Mouse (Mus musculus): ENCODE results near the gene Selenow. TPM values are rescaled to one million over a fixed set of nuclear protein-coding genes. Genes with fewer than 3 reads are reported as not detected.

Selenow gene
- polyA plus RNA-seq, 1 experiment: 175 TPM

GRCm38 (mm10) chr7:15938621-15939020 is 16.4 kb upstream of the Selenow start:
- no peak for TF ChIP-seq POLR2A (IDR thresholded peaks at IDR 0.05; ENCODE audit: borderline replicate concordance, control insufficient read depth, low read depth, low read length)
- TF ChIP-seq CTCF (IDR thresholded peaks at IDR 0.05; ENCODE audit: control insufficient read depth, insufficient read depth, low read length): no peak
- no peak overlapping the region for H3K27ac ChIP-seq (ENCODE audit: control insufficient read depth, insufficient read depth, low read depth, low read length, poor library complexity)
- WGBS: 92% methylated on average over 3 of the region's 3 CpGs
- no peaks in the 10 kb centered on the region for H3K4me1 ChIP-seq (ENCODE audit: control insufficient read depth, insufficient read depth, low read length)
- H3K4me3 ChIP-seq (replicated peaks; ENCODE audit: control insufficient read depth, low read depth, low read length): no peak overlapping the region

- 83% methylated on average over 5 of the region's 5 CpGs for WGBS
- TF ChIP-seq CTCF (IDR thresholded peaks at IDR 0.05; ENCODE audit: control insufficient read depth, insufficient read depth, low read length): no peak
- no peak for TF ChIP-seq POLR2A (IDR thresholded peaks at IDR 0.05; ENCODE audit: borderline replicate concordance, control insufficient read depth, low read depth, low read length)
- H3K4me3 ChIP-seq (replicated peaks; ENCODE audit: control insufficient read depth, low read depth, low read length): no peak overlapping the region
- H3K4me1 ChIP-seq (ENCODE audit: control insufficient read depth, insufficient read depth, low read length): no peaks in the 10 kb centered on the region
- H3K27ac ChIP-seq (ENCODE audit: control insufficient read depth, insufficient read depth, low read depth, low read length, poor library complexity): no peak overlapping the region
Observed at GRCm38 (mm10) chr7:15937491-15937890, 15.3 kb upstream of the Selenow start.

GRCm38 (mm10) chr7:15933437-15934359 is 11.5 kb upstream of the Selenow start:
- no peak for TF ChIP-seq POLR2A (IDR thresholded peaks at IDR 0.05; ENCODE audit: borderline replicate concordance, control insufficient read depth, low read depth, low read length)
- TF ChIP-seq CTCF (IDR thresholded peaks at IDR 0.05; ENCODE audit: control insufficient read depth, insufficient read depth, low read length): no peak
- H3K27ac ChIP-seq (ENCODE audit: control insufficient read depth, insufficient read depth, low read depth, low read length, poor library complexity): no peak overlapping the region
- no peak overlapping the region for H3K4me3 ChIP-seq (replicated peaks; ENCODE audit: control insufficient read depth, low read depth, low read length)
- no peaks in the 10 kb centered on the region; the same call in 1 of the 2 replicates for H3K4me1 ChIP-seq (ENCODE audit: control insufficient read depth, insufficient read depth, low read length)
- 26% methylated on average over 16 of the region's 16 CpGs for WGBS

- Histone ChIP-seq H3K4me1 (ENCODE audit: control insufficient read depth, insufficient read depth, low read length) (no peaks in the 10 kb centered on the region; the same call in 1 of the 2 replicates), H3K27ac (ENCODE audit: control insufficient read depth, insufficient read depth, low read depth, low read length, poor library complexity) (no peak overlapping the region), H3K4me3 (replicated peaks; ENCODE audit: control insufficient read depth, low read depth, low read length) (no peak overlapping the region)
- WGBS: 19% methylated on average over 3 of the region's 3 CpGs
- TF ChIP-seq CTCF (IDR thresholded peaks at IDR 0.05; ENCODE audit: control insufficient read depth, insufficient read depth, low read length): no peak
- TF ChIP-seq POLR2A (IDR thresholded peaks at IDR 0.05; ENCODE audit: borderline replicate concordance, control insufficient read depth, low read depth, low read length): no peak
Observed at GRCm38 (mm10) chr7:15931635-15932034, 9.4 kb upstream of the Selenow start.

- H3K4me1 ChIP-seq (ENCODE audit: control insufficient read depth, insufficient read depth, low read length): no peaks in the 10 kb centered on the region; the same call in 1 of the 2 replicates
- no peak overlapping the region for H3K4me3 ChIP-seq (replicated peaks; ENCODE audit: control insufficient read depth, low read depth, low read length)
- 56% methylated on average over 2 of the region's 2 CpGs for WGBS
Observed at GRCm38 (mm10) chr7:15930543-15930942, 8.3 kb upstream of the Selenow start.

GRCm38 (mm10) chr7:15929910-15930309 is 7.7 kb upstream of the Selenow start:
- 25% methylated on average over 4 of the region's 4 CpGs for WGBS
- TF ChIP-seq POLR2A (IDR thresholded peaks at IDR 0.05; ENCODE audit: borderline replicate concordance, control insufficient read depth, low read depth, low read length) (no peak), CTCF (IDR thresholded peaks at IDR 0.05; ENCODE audit: control insufficient read depth, insufficient read depth, low read length) (peak; percentile 91)
- Histone ChIP-seq H3K4me3 (replicated peaks; ENCODE audit: control insufficient read depth, low read depth, low read length) (no peak overlapping the region), H3K4me1 (ENCODE audit: control insufficient read depth, insufficient read depth, low read length) (no peaks in the 10 kb centered on the region; the same call in 1 of the 2 replicates), H3K27ac (ENCODE audit: control insufficient read depth, insufficient read depth, low read depth, low read length, poor library complexity) (no peak overlapping the region)

More at GRCm38 (mm10) chr7:15930543-15930942, 8.3 kb upstream of the Selenow start:
- no peak for TF ChIP-seq POLR2A (IDR thresholded peaks at IDR 0.05; ENCODE audit: borderline replicate concordance, control insufficient read depth, low read depth, low read length)
- TF ChIP-seq CTCF (IDR thresholded peaks at IDR 0.05; ENCODE audit: control insufficient read depth, insufficient read depth, low read length): no peak
- no peak overlapping the region for H3K27ac ChIP-seq (ENCODE audit: control insufficient read depth, insufficient read depth, low read depth, low read length, poor library complexity)

- WGBS: under 1% methylated on average over 10 of the region's 10 CpGs
- peak overlapping the region; percentile 70; the same call in 1 of the 2 replicates for H3K27ac ChIP-seq (ENCODE audit: control insufficient read depth, insufficient read depth, low read depth, low read length, poor library complexity)
- peaks cover 3% of the 10 kb centered on the region; the same call in 1 of the 2 replicates for H3K4me1 ChIP-seq (ENCODE audit: control insufficient read depth, insufficient read depth, low read length)
- TF ChIP-seq CTCF (IDR thresholded peaks at IDR 0.05; ENCODE audit: control insufficient read depth, insufficient read depth, low read length) (no peak), POLR2A (IDR thresholded peaks at IDR 0.05; ENCODE audit: borderline replicate concordance, control insufficient read depth, low read depth, low read length) (no peak)
- H3K4me3 ChIP-seq (replicated peaks; ENCODE audit: control insufficient read depth, low read depth, low read length): peak overlapping the region; percentile 76
Observed at GRCm38 (mm10) chr7:15921796-15922195, 406 bp downstream of the Selenow start.

- Histone ChIP-seq H3K4me3 (replicated peaks; ENCODE audit: control insufficient read depth, low read depth, low read length) (no peak overlapping the region), H3K27ac (ENCODE audit: control insufficient read depth, insufficient read depth, low read depth, low read length, poor library complexity) (no peak overlapping the region), H3K4me1 (ENCODE audit: control insufficient read depth, insufficient read depth, low read length) (peaks cover 3% of the 10 kb centered on the region; the same call in 1 of the 2 replicates)
- TF ChIP-seq CTCF (IDR thresholded peaks at IDR 0.05; ENCODE audit: control insufficient read depth, insufficient read depth, low read length) (no peak), POLR2A (IDR thresholded peaks at IDR 0.05; ENCODE audit: borderline replicate concordance, control insufficient read depth, low read depth, low read length) (no peak)
- WGBS: 80% methylated on average over 6 of the region's 6 CpGs
Observed at GRCm38 (mm10) chr7:15920645-15921190, 1.5 kb downstream of the Selenow start.
